Mouse (Mus musculus) ovary, adult 18-20 months (tissue): ENCODE measurements around the gene Inafm2.

Experiments used
- DNase-seq: peaks from one replicate; pipeline ENCODE4 v3.0.0; 2022; ENCODE audit warnings: low spot score, mixed read lengths

Gene Inafm2

GRCm38 (mm10) chr2:118783093-118783492 lies 37.5 kb downstream of the Inafm2 start:
- DNase-seq = no peak

GRCm38 (mm10) chr2:118783663-118784062 lies 38.1 kb downstream of the Inafm2 start:
- no peak for DNase-seq

GRCm38 (mm10) chr2:118786525-118786924 lies 41.0 kb downstream of the Inafm2 start:
- DNase-seq = no peak

- DNase-seq = peak; percentile 58
Observed at GRCm38 (mm10) chr2:118789501-118789900, 43.9 kb downstream of the Inafm2 start.

GRCm38 (mm10) chr2:118790221-118790550 lies 44.6 kb downstream of the Inafm2 start:
- DNase-seq = no peak

- peak; percentile 48 for DNase-seq
Observed at GRCm38 (mm10) chr2:118790551-118791525, 45.3 kb downstream of the Inafm2 start.

- DNase-seq = no peak
Observed at GRCm38 (mm10) chr2:118791591-118792258, 46.2 kb downstream of the Inafm2 start.

GRCm38 (mm10) chr2:118792259-118792613 lies 46.7 kb downstream of the Inafm2 start:
- no peak for DNase-seq

GRCm38 (mm10) chr2:118793636-118794035 lies 48.1 kb downstream of the Inafm2 start:
- no peak for DNase-seq
